Mouse (Mus musculus) liver, embryonic 15.5 days (tissue): ENCODE measurements around the gene Palb2. TPM values are rescaled to one million over a fixed set of nuclear protein-coding genes. Genes with fewer than 3 reads are reported as not detected.

Experiments used
- ATAC-seq: fragments of 200-750 bp; cut with Nextera tagmentation; 2 replicates; pipeline ENCODE4 v1.8.0; 2017; ENCODE audit warnings: moderate number of reproducible peaks, mild to moderate bottlenecking, moderate library complexity; ENCODE audit not compliant: insufficient read depth
- H3K27ac ChIP-seq: fragments of 300-500 bp; sonication (generic); replicated peaks from 2 replicates; pipeline ENCODE4 v1.5.1; 2015; ENCODE audit warnings: mild to moderate bottlenecking, inconsistent platforms
- H3K27me3 ChIP-seq: fragments of 300-500 bp; sonication (generic); 2 replicates; pipeline ENCODE4 v1.6.1; 2015; ENCODE audit warnings: mild to moderate bottlenecking, inconsistent platforms
- H3K36me3 ChIP-seq: fragments of 300-500 bp; sonication (generic); replicated peaks from 2 replicates; pipeline ENCODE4 v1.6.1; 2015; ENCODE audit warnings: moderate library complexity, mild to moderate bottlenecking, inconsistent platforms
- H3K4me1 ChIP-seq: fragments of 300-500 bp; sonication (generic); replicated peaks from 2 replicates; pipeline ENCODE4 v1.6.1; 2015; ENCODE audit warnings: inconsistent platforms
- H3K4me2 ChIP-seq: fragments of 300-500 bp; sonication (generic); 2 replicates; pipeline ENCODE4 v1.6.1; 2015; ENCODE audit warnings: moderate library complexity, mild to moderate bottlenecking, inconsistent platforms
- H3K4me3 ChIP-seq: fragments of 300-500 bp; sonication (generic); replicated peaks from 2 replicates; pipeline ENCODE4 v1.5.1; 2015; ENCODE audit warnings: mild to moderate bottlenecking, inconsistent platforms
- H3K9ac ChIP-seq: fragments of 300-500 bp; sonication (generic); 2 replicates; pipeline ENCODE4 v1.6.1; 2015; ENCODE audit warnings: moderate library complexity, mild to moderate bottlenecking, inconsistent platforms
- H3K9me3 ChIP-seq: fragments of 300-500 bp; sonication (generic); replicated peaks from 2 replicates; pipeline ENCODE4 v1.6.1; 2016; ENCODE audit warnings: inconsistent platforms
- WGBS: fragments of 180-500 bp; shearing (Covaris S2); methylation state at CpG from one replicate; pipeline ENCODE4 v1.1.7; 2015; ENCODE audit warnings: mixed read lengths; ENCODE audit not compliant: insufficient replicate concordance; 5-methylcytosine and 5-hydroxymethylcytosine counted together
- polyA plus RNA-seq: library from polyadenylated mRNA; unstranded; fragments of >200 nt; fragmentation: Nextera tagmentation; extraction: Ambion mirVana; gene quantifications from 2 replicates; pipeline ENCODE4 v1.2.1, GENCODE M21; 2015

The Palb2 gene
- 10.2 and 11.9 TPM in 2 replicates for polyA plus RNA-seq

GRCm38 (mm10) chr7:122132497-122133337, at the start of gene Palb2, which contains the start of gene Dctn5:
Gene Palb2, minus strand, starts transcription at chr7:122132985.
Gene Dctn5, plus strand, starts transcription at chr7:122133041.
- ATAC-seq: peak; percentile 99
- H3K4me2 ChIP-seq: peak within 1 kb of the TSS; percentile 70
- H3K9me3 ChIP-seq: no peaks in the 10 kb centered on the region
- no peaks in the 10 kb centered on the region for H3K27me3 ChIP-seq
- under 1% methylated on average over 54 of the region's 54 CpGs for WGBS
- peak within 1 kb of the TSS; percentile 92 for H3K9ac ChIP-seq
- peaks cover 53% of the 10 kb centered on the region for H3K36me3 ChIP-seq
- H3K4me1 ChIP-seq: peaks cover 21% of the 10 kb centered on the region
- H3K27ac ChIP-seq: peak within 1 kb of the TSS; percentile 89
- H3K4me3 ChIP-seq: peak within 1 kb of the TSS; percentile 97

GRCm38 (mm10) chr7:122180720-122181119, 47.9 kb upstream of the Palb2 start:
- WGBS: 61% methylated on average over 7 of the region's 7 CpGs
- Histone ChIP-seq H3K27me3 (no peaks in the 10 kb centered on the region; the same call in 1 of the 2 replicates), H3K9ac (no peak overlapping the region), H3K27ac (no peak overlapping the region), H3K4me3 (no peak overlapping the region), H3K36me3 (no peaks in the 10 kb centered on the region), H3K4me1 (no peaks in the 10 kb centered on the region), H3K9me3 (no peaks in the 10 kb centered on the region), H3K4me2 (no peak overlapping the region)
- no peak for ATAC-seq

- WGBS: 54% methylated on average over 10 of the region's 10 CpGs
- Histone ChIP-seq H3K27ac (no peak overlapping the region), H3K36me3 (peaks cover 45% of the 10 kb centered on the region), H3K27me3 (no peaks in the 10 kb centered on the region), H3K4me3 (no peak overlapping the region), H3K9ac (no peak overlapping the region), H3K4me1 (no peaks in the 10 kb centered on the region), H3K9me3 (no peaks in the 10 kb centered on the region), H3K4me2 (no peak overlapping the region)
- ATAC-seq: no peak
These were observed 38.8 kb upstream of the Palb2 start for GRCm38 (mm10) chr7:122171613-122172012.

GRCm38 (mm10) chr7:122170705-122171104, 37.9 kb upstream of the Palb2 start:
- WGBS: 78% methylated on average over 6 of the region's 6 CpGs
- H3K4me1 ChIP-seq: no peaks in the 10 kb centered on the region
- no peak overlapping the region for H3K9ac ChIP-seq
- ATAC-seq: no peak
- no peaks in the 10 kb centered on the region for H3K9me3 ChIP-seq
- no peak overlapping the region for H3K4me2 ChIP-seq
- H3K27me3 ChIP-seq: no peaks in the 10 kb centered on the region
- H3K27ac ChIP-seq: no peak overlapping the region
- H3K36me3 ChIP-seq: peaks cover 54% of the 10 kb centered on the region
- H3K4me3 ChIP-seq: no peak overlapping the region

- no peak for ATAC-seq
- H3K27me3 ChIP-seq: no peaks in the 10 kb centered on the region
- H3K4me1 ChIP-seq: peaks cover 17% of the 10 kb centered on the region
- H3K9me3 ChIP-seq: no peaks in the 10 kb centered on the region
- WGBS: 85% methylated on average over 7 of the region's 7 CpGs
- no peak overlapping the region for H3K4me3 ChIP-seq
- H3K9ac ChIP-seq: no peak overlapping the region
- H3K4me2 ChIP-seq: no peak overlapping the region
- H3K36me3 ChIP-seq: peaks cover 88% of the 10 kb centered on the region
- no peak overlapping the region for H3K27ac ChIP-seq
These were observed 34.4 kb upstream of the Palb2 start for GRCm38 (mm10) chr7:122167203-122167602.

GRCm38 (mm10) chr7:122163766-122164165, 31.0 kb upstream of the Palb2 start:
- Histone ChIP-seq H3K4me1 (peaks cover 37% of the 10 kb centered on the region), H3K36me3 (peaks cover 84% of the 10 kb centered on the region), H3K9me3 (no peaks in the 10 kb centered on the region), H3K9ac (no peak overlapping the region), H3K4me3 (no peak overlapping the region), H3K4me2 (no peak overlapping the region), H3K27ac (no peak overlapping the region), H3K27me3 (no peaks in the 10 kb centered on the region)
- ATAC-seq: no peak
- 92% methylated on average over 6 of the region's 8 CpGs for WGBS

- ATAC-seq: no peak
- peaks cover 53% of the 10 kb centered on the region for H3K4me1 ChIP-seq
- H3K9me3 ChIP-seq: no peaks in the 10 kb centered on the region
- H3K4me3 ChIP-seq: peak overlapping the region; percentile 98
- H3K9ac ChIP-seq: peak overlapping the region; percentile 86
- peaks cover 47% of the 10 kb centered on the region for H3K36me3 ChIP-seq
- no peaks in the 10 kb centered on the region for H3K27me3 ChIP-seq
- H3K4me2 ChIP-seq: peak overlapping the region; percentile 79
- WGBS: under 1% methylated on average over 12 of the region's 12 CpGs
- H3K27ac ChIP-seq: peak overlapping the region; percentile 92
These were observed 27.3 kb upstream of the Palb2 start for GRCm38 (mm10) chr7:122160037-122160436.

GRCm38 (mm10) chr7:122158915-122159902, 26.4 kb upstream of the Palb2 start, which contains the start of gene Plk1:
Gene Plk1, plus strand, starts transcription at chr7:122159439.
- Histone ChIP-seq H3K36me3 (peaks cover 39% of the 10 kb centered on the region), H3K27me3 (no peaks in the 10 kb centered on the region), H3K4me3 (peak within 1 kb of the TSS; percentile 98), H3K9me3 (no peaks in the 10 kb centered on the region), H3K4me2 (peak within 1 kb of the TSS; percentile 79), H3K4me1 (peaks cover 52% of the 10 kb centered on the region), H3K9ac (peak within 1 kb of the TSS; percentile 86), H3K27ac (peak within 1 kb of the TSS; percentile 92)
- peak; percentile 93 for ATAC-seq
- under 1% methylated on average over 63 of the region's 63 CpGs for WGBS

GRCm38 (mm10) chr7:122158488-122158887, 25.7 kb upstream of the Palb2 start:
- peaks cover 48% of the 10 kb centered on the region for H3K4me1 ChIP-seq
- H3K4me2 ChIP-seq: peak overlapping the region; percentile 79
- peaks cover 32% of the 10 kb centered on the region for H3K36me3 ChIP-seq
- H3K27ac ChIP-seq: peak overlapping the region; percentile 92
- H3K9ac ChIP-seq: peak overlapping the region; percentile 86
- H3K27me3 ChIP-seq: no peaks in the 10 kb centered on the region
- no peak for ATAC-seq
- 3% methylated on average over 13 of the region's 13 CpGs for WGBS
- H3K9me3 ChIP-seq: no peaks in the 10 kb centered on the region
- H3K4me3 ChIP-seq: peak overlapping the region; percentile 98

GRCm38 (mm10) chr7:122152473-122152872, 19.7 kb upstream of the Palb2 start:
- no peaks in the 10 kb centered on the region for H3K27me3 ChIP-seq
- no peak overlapping the region for H3K27ac ChIP-seq
- H3K36me3 ChIP-seq: peaks cover 27% of the 10 kb centered on the region
- 64% methylated on average over 4 of the region's 4 CpGs for WGBS
- peaks cover 11% of the 10 kb centered on the region for H3K4me1 ChIP-seq
- no peak overlapping the region for H3K4me3 ChIP-seq
- no peak overlapping the region for H3K4me2 ChIP-seq
- H3K9me3 ChIP-seq: no peaks in the 10 kb centered on the region
- no peak for ATAC-seq
- H3K9ac ChIP-seq: no peak overlapping the region

- Histone ChIP-seq H3K27ac (no peak overlapping the region), H3K9ac (no peak overlapping the region), H3K36me3 (peaks cover 94% of the 10 kb centered on the region), H3K4me3 (no peak overlapping the region), H3K9me3 (no peaks in the 10 kb centered on the region), H3K27me3 (no peaks in the 10 kb centered on the region), H3K4me1 (no peaks in the 10 kb centered on the region), H3K4me2 (no peak overlapping the region)
- ATAC-seq: no peak
These were observed 8.2 kb upstream of the Palb2 start for GRCm38 (mm10) chr7:122140991-122141390.
